Mouse (Mus musculus) Muller cell, postnatal 12 days (primary cell): ENCODE data around the gene Hist1h2bh.
A peak's percentile ranks its signal among the peaks of the same experiment; 100 is the strongest.
"Not testable (repeated sequence)": the region's sequence is repeated elsewhere in the genome, so short reads cannot be mapped to it uniquely, and the experiment has no call there.

ENCODE experiments used
- DNase-seq: peaks from one replicate; pipeline ENCODE4 v3.0.0-alpha.2; 2015; ENCODE audit errors: inconsistent ontology term

Hist1h2bh gene

DNA sequence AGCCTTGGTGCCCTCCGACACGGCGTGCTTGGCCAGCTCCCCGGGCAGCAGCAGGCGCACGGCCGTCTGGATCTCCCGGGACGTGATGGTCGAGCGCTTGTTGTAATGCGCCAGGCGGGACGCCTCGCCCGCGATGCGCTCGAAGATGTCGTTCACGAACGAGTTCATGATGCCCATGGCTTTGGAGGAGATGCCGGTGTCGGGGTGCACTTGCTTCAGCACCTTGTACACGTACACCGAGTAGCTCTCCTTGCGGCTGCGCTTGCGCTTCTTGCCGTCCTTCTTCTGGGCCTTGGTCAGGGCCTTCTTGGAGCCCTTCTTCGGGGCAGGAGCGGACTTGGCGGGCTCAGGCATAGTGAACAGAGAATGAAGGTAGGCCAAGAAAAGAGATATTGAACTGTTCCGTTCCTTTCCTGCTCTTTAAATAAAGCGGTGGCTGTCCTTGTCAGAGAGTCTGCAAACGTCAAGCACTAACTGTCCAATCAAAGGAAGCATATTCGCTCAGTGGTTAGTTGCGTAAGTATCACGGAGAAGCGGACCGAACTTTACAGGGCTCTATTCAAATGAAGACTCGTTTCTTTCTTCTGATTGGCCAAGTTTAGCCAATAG lies at the start of gene Hist1h2bh:
Gene Hist1h2bh, minus strand, starts transcription at position 394 of the 609 bp plus-strand sequence.
- DNase-seq, result peak; percentile 94

DNA sequence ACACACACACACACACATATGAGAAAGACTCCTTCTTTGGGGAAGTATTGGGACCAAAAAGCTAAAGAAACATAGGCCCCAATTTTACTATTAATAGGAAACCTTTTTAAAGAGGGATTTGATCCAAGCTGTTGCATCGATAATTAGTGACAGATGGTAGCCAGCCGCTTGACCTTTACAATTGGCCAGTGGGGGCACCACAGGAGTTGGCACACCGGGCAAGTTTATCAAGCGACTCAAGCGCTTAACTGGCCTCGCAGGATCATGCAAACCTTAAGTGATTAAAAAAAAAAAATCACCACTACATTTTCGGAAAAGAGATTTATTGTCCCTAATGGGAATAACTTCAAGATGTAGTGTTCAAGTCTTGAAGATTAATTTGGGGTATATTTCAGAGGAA lies 49.4 kb upstream of the Hist1h2bh start:
- no peak for DNase-seq

DNA sequence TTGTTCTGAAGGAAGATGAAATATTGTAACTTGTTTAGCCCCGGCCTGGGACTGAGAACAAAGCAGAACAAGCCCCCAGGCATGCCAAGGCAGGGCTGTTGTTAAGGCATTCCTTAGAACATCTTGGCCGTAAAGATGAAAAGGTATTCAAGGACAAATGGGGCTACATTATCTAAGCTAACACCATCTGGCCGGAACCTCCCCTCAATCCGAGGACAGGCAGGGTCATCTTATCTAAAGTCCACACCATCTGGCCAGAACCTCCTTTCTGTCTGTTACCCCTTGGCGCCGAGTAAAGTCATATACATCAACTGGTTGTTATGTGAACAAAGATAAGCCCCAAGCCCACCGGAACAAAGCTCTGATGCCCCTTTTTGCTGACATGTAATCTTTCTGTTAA lies 48.7 kb upstream of the Hist1h2bh start:
- not testable (repeated sequence) for DNase-seq

DNA sequence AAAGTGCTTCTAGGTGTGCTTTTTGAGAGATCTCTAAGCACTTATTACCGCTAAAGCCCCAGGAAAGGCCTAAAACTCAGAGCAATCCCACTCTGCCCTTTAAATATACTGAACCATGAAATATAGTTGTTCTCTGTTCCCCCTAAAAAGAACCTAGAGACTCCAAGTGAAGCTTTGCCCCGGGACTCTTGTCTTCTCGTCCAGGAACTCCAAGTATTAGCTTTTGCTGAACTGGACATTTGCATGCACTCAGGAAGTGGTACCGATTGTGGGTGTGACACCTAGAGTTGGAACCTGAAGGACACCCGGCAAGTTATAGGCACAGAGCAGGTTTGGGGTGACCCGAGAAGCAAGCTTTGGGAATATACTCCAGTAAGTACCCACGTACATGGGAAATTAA lies 48.0 kb upstream of the Hist1h2bh start:
- no peak for DNase-seq

DNA sequence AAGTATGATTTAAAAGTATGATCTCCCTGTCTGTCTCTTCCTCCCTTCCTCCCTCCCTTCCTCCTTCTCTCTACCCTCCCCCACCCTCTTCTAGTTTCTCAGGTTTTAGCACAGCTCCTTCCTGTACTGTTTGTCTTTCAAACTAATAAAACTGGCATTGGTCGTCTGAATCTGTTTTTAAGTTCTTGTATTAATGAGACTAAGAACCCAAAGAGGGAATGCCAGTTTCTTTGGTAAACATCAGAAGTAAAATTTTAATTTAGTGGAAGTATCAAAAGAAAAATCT lies 43.7 kb upstream of the Hist1h2bh start:
- DNase-seq, result no peak

- DNase-seq, result no peak
These were observed 43.1 kb upstream of the Hist1h2bh start for GRCm38 (mm10) chr13:23586099-23586939.

DNA sequence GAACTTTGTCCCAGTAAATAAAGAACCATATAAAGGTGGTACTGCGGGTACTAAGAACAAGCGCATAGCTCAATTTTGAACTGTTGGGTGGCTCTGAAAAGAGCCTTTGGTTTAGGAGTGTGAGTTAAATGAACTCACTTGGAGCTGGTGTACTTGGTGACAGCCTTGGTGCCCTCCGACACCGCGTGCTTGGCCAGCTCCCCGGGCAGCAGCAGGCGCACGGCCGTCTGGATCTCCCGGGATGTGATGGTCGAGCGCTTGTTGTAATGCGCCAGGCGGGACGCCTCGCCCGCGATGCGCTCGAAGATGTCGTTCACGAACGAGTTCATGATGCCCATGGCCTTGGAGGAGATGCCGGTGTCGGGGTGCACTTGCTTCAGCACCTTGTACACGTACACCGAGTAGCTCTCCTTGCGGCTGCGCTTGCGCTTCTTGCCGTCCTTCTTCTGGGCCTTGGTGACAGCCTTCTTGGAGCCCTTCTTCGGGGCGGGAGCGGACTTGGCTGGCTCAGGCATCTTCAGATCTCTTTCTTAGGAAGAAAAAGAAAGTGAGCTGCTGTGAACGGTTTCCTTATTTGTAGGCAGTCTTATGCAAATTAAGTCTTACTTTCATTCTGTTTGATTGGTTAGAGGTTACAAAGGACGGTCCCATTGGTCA lies 42.4 kb upstream of the Hist1h2bh start:
- peak; percentile 89 for DNase-seq

DNA sequence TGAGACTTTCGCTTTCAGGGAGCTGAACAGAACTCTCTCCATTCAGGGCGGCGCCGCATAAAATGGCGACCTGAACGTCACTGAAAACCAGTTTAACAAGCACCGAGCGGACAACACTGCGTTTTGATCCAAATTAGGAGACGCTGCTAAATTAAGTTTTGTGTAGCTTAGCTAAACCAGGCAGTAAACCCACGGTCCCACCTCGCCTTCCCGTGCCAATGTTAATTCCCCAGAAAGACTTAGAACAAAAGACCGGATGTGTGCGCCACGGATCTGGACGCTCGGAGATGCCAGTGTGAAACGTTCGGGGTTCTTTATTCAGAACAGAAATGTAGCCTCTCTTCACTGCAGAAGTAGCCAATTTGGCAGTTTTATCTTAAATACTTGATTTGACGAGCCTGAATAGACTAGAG lies 41.8 kb upstream of the Hist1h2bh start:
- peak; percentile 88 for DNase-seq

GRCm38 (mm10) chr13:23584331-23584730 lies 41.1 kb upstream of the Hist1h2bh start:
- DNase-seq, result no peak

DNA sequence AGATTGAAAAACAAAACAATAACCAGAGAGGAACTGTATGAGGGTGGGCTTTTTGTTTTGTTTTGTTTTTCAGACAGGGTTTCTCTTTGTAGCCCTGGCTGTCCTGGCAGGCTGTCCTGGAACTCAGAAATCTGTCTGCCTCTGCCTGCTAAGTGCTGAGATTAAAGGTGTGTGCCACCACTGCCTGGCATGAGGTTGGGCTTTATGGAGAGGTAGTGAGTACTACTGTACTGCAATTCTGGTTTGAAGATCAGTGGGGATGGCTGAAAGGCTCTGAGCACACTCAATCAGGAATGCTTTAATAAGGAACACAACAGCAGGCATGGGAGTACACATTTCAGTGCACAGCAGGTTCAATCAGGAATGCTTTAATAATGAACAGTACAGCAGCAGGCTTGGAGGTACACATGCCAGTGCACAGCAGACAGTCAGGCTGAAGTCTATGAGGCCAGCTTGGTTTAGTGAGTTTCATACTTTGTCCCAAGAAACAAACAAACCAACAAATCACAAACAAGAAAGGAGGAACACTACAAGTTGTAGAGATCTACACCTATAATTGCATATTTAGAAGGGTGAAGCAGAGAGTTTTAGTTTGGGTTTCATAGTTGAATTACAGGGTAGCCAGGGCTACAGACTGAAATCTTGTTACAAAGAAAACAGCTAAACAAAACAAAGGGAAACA lies 40.3 kb upstream of the Hist1h2bh start:
- no peak for DNase-seq

- DNase-seq, result no peak
These were observed 39.2 kb upstream of the Hist1h2bh start for GRCm38 (mm10) chr13:23582219-23583056.

DNA sequence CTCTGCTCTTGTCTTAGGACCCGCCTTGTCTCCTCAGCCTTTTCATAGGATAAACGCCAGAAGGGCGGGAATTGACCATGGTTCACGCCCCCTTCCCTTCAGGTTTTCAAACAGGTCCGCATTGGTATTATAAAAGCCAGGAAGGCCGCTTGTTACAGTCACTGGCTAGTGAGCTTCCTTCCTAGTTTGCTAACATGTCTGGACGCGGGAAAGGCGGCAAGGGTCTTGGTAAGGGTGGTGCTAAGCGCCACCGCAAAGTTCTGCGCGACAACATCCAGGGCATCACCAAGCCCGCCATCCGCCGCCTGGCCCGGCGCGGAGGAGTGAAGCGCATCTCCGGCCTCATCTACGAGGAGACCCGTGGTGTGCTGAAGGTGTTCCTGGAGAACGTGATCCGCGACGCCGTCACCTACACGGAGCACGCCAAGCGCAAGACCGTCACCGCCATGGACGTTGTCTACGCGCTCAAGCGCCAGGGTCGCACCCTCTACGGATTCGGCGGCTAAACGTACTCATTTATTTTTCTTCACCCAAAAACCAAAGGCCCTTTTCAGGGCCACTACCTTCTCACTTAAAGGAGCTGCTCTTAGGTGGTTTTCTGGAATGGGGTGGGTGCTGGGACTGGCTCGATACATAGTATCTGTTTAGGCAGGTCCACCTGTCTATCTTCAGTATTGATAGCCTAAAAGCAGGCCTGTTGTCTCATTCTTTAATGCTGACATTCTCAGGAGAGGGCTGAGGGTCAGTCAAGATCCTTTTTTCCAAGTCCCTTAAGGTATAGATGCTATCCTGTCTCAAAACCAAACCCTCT lies 38.4 kb upstream of the Hist1h2bh start, which contains the start of gene Hist1h4d:
Gene Hist1h4d, plus strand, starts transcription at position 191 of the 811 bp plus-strand sequence.
- DNase-seq, result peak; percentile 96

DNA sequence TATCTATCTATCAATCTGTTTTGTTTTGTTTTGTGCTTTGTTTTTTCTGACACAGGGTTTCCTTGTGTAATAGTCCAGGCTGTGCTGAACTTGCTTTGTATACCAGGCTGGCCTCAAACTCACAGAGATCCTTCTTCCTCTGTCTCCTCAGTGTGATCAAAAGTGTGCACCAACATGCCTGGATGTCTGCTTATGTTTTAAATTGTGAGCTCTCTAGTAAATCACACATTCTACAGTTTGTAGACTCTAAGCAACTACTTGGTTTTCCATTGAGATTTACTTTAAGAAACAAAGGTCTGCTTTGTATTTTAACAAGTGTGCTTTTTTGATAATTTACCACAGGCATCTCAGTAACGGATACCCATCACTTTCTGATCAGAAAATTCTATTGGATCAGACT lies 34.6 kb upstream of the Hist1h2bh start:
- DNase-seq, result no peak

- no peak for DNase-seq
These were observed 33.9 kb upstream of the Hist1h2bh start for GRCm38 (mm10) chr13:23576906-23577639.

DNA sequence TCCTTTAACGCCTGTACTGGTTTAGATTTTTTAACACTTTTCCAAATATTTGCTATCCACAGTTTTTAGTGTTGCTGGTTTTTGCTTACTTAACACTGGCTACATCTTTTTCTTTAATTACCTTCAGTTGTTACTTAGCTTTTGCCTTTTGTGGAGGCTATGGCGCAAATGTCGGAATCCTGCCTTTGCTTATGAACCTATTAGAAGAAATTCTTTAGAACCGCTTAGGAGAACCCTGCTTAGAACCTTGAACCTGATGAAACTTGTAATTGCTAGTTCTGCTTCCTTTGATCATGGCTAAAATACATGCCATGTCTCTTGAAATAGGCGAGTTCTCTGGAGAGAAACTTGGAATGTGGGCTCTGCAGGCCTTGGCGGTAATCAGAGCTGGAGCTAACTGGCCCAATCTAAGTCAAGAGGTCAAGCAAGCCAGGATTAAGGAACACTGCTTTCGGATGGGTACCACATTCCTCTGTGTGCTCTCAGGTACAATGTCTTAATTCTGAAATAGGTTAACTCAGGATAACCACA lies 33.2 kb upstream of the Hist1h2bh start:
- no peak for DNase-seq

GRCm38 (mm10) chr13:23575864-23576313 lies 32.7 kb upstream of the Hist1h2bh start:
- DNase-seq, result not testable (repeated sequence)

DNA sequence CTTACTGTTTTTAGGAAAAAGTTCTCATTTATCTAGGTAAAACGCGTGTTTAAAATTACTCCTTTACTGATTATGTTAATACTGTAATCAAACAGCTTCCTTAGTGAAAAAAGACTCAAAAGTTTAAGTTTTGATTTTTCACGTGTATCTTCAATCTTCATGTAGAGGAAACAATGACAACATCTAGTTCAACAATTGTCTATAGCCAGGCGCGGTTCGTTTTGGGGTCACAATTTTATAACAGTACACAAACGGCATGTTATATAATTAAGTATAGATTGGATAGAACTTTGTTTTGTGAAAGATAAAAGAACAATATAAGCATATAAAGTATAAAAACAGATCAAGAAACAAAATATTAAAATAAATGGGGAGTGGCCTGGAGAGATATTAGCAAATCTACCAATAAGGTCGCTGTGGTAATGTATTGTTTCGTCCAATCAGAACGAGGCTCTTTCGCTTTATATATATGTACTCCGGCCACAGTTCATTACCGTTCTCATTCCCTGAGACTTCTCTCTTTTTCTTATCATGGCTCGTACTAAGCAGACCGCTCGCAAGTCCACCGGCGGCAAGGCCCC lies 32.2 kb upstream of the Hist1h2bh start, which contains the start of gene Hist1h3d:
Gene Hist1h3d, plus strand, starts transcription at position 493 of the 581 bp plus-strand sequence.
- DNase-seq, result peak; percentile 87

DNA sequence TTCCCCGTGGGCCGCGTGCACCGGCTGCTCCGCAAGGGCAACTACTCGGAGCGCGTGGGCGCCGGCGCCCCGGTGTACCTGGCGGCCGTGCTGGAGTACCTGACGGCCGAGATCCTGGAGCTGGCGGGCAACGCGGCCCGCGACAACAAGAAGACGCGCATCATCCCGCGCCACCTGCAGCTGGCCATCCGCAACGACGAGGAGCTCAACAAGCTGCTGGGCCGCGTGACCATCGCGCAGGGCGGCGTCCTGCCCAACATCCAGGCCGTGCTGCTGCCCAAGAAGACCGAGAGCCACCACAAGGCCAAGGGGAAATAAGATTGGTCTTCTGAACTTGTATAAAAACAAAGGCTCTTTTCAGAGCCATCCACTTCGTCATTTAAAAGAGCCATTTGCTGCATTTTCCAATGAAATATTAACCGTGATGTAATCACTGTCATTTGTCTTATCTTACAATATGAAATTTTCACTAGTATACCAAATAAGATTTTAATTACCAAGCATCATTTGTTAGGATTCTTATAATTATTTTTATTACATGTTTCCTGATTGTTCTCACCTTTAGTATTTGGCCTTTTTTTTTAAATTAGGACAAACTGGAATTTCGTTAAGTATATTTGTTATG lies 31.5 kb upstream of the Hist1h2bh start:
- not testable (repeated sequence) for DNase-seq
